Mouse (Mus musculus) c-Kit-positive CD71-positive TER-119-negative erythroid progenitor cells, embryonic 14.5 days (primary cell): Measurements from ENCODE around the gene Cfap46.
"Not testable (repeated sequence)": the region's sequence is repeated elsewhere in the genome, so short reads cannot be mapped to it uniquely, and the experiment has no call there.

Experiments
- DNase-seq: peaks from one replicate; pipeline ENCODE4 v3.0.0-alpha.2; 2013; ENCODE audit warnings: low read depth

Gene Cfap46

DNA sequence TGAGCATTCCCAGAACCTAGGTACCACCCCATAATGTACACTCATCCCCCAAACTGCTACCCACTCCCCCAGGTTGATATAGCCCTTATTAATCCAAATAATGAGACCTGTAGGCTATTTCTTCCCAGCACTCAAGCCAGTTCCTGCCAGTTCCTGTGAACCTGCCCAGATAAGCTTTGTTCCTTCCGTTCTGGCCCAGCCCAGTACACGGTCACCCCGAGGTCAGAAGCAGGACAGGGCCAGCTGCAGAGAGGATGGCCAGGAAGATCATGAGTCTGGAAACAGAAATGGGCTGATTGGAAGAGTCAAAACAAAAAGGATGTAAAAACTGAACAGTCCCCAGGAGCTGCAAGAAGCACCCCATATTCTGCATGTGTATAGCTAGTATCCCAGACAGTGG, 20.3 kb downstream of the Cfap46 start:
- DNase-seq = no peak

GRCm38 (mm10) chr7:139659901-139660300, 23.7 kb downstream of the Cfap46 start:
- not testable (repeated sequence) for DNase-seq

GRCm38 (mm10) chr7:139649698-139650097, 33.9 kb downstream of the Cfap46 start:
- DNase-seq = no peak

DNA sequence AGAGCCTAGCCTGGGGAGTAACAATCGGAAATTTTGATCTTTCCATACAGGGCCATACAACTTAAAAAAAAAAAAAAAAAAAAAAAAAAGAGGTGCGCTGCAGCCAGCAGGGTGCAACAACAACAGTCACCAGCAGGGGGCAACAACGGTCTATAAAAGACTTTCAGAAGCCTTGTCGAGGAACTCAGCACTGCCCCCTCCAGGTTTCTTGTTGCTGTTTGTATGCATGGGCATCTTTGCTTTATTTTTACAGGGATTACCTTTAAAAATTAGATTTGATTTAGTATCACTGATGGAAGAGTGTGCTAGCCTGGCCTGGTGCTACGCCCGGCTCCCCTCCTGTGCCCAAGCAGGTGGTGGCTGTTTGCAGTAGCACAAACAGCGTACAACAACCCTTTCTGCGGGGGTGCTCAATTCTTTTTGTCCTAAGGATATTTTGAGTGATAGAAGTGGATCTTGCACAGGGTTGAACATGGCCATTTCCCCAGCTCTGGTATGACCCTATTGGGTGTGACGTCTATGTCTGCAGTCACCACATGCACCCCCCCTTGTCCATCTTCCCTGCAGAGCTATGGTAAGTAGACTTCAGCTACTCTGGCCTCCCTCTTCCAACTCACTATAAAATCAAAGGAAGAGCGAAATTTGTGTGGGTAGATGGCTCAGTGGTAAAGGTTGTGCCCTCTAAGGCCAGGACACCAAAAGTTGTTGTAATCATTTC, 35.4 kb downstream of the Cfap46 start:
- peak; percentile 86 for DNase-seq

GRCm38 (mm10) chr7:139633393-139633792, 50.2 kb downstream of the Cfap46 start:
- DNase-seq = no peak

DNA sequence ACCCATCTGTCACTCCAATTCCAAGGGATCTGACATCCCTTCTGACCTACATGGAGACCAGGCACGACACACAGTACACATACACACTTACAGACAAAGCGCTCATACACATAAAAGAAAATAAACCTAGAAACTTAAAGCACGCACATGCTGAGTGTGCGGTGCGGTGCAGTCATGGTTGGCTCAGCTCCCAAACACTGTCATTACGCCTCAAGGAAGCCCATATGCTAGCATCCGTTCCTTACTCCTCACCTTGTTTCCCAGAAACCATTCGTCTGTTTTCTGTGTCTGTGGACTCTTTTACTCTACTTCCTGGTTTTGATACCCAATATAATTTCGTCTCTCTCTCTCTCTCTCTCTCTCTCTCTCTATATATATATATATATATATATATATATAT, 58.5 kb downstream of the Cfap46 start:
- DNase-seq = no peak

DNA sequence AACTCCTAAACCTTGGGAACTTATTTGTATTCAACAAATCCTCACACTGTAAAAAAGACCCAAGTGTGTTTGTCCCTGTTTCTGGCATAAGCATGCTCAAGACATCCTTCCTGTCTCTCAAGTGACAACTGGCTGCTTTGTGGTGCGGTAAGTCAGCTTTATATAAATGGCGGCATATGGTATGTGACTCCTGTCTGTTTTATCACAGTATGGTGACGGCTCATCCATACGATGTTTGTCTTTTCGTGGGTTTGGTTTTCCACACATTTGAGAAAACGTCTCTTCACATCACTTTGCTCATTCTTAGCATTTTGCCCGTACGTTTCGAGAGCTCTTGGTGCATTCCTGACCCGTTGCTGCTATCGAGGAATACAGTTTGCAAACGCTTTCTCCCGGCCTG, 61.0 kb downstream of the Cfap46 start:
- no peak for DNase-seq

GRCm38 (mm10) chr7:139615767-139616766, 67.5 kb downstream of the Cfap46 start:
- peak; percentile 17 for DNase-seq

- DNase-seq = no peak
Observed at GRCm38 (mm10) chr7:139610328-139610727, 73.3 kb downstream of the Cfap46 start.

DNA sequence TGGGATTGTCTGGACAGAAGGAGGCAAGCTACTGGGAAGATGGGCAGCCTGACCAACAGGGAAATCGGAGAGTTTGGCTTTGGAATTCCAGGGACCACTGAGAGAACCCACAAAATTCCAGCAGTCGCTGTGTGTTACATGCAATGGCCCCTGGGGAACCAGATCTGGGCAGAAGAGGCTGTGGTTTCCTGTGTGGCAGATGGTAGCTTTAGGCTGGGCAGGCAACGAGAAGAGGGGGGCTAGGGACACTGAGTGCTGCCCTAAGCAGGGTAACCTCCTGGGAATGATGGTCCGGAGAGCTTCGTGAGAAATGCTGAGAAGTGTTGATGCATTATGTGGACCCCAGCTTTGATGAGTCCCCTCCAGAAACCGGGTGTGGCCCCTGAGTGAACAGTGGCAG, 87.8 kb downstream of the Cfap46 start:
- DNase-seq = no peak

- no peak for DNase-seq
Observed at GRCm38 (mm10) chr7:139595311-139595710, 88.3 kb downstream of the Cfap46 start.

DNA sequence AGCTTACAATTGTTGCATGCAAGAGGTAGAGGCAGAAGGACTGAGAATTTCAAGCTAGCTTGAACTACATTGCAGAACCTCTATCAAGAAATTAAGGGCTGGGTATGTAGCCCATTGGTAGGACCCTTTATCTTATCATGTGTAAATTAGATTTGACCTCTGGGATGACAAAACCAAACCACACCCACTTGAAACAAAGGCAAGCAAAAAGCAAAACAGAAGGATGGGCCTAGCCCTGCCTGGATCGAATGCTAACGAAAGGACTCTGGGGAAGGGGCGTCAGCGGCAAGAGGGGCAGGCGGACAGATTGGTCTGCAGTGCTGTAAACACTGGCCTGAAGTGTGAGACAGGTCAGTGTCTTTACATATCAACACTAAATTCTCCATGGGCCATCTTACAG, 92.3 kb downstream of the Cfap46 start:
- no peak for DNase-seq

DNA sequence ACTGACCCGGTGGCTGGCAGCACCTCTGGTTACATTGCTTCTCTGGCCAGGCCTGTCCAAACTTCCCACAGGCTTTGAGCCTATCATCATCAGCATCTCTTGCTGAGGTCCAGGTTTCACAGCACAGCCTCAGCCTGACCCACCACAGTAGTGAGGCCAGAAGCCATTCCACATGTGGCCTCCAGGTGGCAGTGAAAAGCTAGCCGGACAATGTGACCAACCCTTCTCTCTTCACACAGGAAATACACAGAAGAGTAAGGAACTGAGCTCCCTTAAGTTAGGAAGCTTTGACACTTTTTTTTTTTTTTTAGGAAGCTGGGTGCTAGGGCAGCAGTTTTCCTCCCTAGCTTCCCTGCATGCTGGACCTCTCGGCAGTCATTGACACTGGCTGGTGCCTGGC, 93.3 kb downstream of the Cfap46 start:
- no peak for DNase-seq

- no peak for DNase-seq
Observed at GRCm38 (mm10) chr7:139587919-139588318, 95.7 kb downstream of the Cfap46 start.

- no peak for DNase-seq
Observed at GRCm38 (mm10) chr7:139585183-139585821, 98.3 kb downstream of the Cfap46 start.

DNA sequence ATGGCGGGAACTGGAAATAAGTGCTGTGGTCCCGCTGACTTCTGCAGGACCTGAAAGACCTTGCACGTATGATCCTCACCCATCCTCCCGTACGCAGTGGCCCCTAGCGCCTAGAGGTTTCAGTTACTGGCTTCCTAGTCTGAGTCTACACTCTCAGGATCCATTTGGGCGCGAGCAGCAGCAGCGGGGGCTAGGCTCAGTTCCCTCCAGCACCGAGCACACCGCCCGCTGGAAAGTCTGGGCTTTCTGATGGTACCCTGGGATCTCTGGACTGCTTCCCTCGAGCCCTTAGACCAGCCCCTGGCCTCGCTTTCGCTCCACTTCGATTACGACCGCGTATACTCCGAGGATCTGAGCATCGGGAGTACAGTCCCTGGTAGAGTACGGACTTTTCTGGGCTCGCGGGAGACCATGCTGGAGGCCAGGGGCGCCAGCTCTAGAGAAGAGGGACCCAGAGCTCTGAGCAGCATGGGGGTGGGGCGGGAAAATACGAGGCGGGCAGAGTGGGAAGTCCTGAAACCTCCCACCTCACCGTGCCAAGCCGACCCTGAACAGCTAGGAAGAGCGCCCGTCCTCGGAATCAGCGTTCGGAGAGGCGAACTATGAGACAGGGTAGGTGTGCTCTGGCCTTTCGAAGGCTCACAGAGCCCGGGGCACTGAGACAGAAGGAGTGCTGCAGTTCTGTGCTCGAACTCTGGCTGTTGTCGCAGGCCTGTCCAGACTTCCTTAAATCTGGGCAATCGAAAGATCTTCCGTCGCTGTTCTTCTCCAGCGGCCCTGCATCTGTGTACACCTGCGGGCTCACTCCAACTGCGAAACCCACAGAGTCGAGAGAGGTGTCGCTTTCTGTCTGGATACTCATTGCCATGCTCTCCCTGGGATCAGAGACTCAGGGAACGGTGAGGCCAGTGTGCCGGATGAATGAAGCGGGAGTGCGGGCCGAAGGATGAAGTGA, 99.1 kb downstream of the Cfap46 start:
- DNase-seq = no peak

- no peak for DNase-seq
Observed at GRCm38 (mm10) chr7:139583094-139583737, 100.4 kb downstream of the Cfap46 start.

- no peak for DNase-seq
Observed at GRCm38 (mm10) chr7:139582595-139582994, 101.0 kb downstream of the Cfap46 start, which contains the start of gene Nkx6-2. Gene Nkx6-2 (minus strand): TSS chr7:139582797.

GRCm38 (mm10) chr7:139581801-139582571, 101.6 kb downstream of the Cfap46 start:
- DNase-seq = no peak
